Mouse (Mus musculus) heart, embryonic 10.5 days (tissue): Measurements from ENCODE around the gene Gm9821. TPM values are rescaled to one million over a fixed set of nuclear protein-coding genes. Genes with fewer than 3 reads are reported as not detected.

Experiments
- DNase-seq: peaks from one replicate; pipeline ENCODE4 v3.0.0-alpha.2; 2017; ENCODE audit warnings: low spot score
- H3K27ac ChIP-seq: fragments of 300-500 bp; sonication (generic); 2 replicates; pipeline ENCODE4 v1.5.1; 2016; ENCODE audit warnings: mild to moderate bottlenecking
- H3K27me3 ChIP-seq: fragments of 300-500 bp; sonication (generic); 2 replicates; pipeline ENCODE4 v1.6.1; 2016; ENCODE audit warnings: mild to moderate bottlenecking; ENCODE audit not compliant: poor library complexity, insufficient read depth, severe bottlenecking
- H3K36me3 ChIP-seq: fragments of 300-500 bp; sonication (generic); 2 replicates; pipeline ENCODE4 v1.6.1; 2016; ENCODE audit warnings: mild to moderate bottlenecking, moderate library complexity
- H3K4me1 ChIP-seq: fragments of 300-500 bp; sonication (generic); 2 replicates; pipeline ENCODE4 v1.6.1; 2016; ENCODE audit warnings: mild to moderate bottlenecking
- H3K4me3 ChIP-seq: fragments of 300-500 bp; sonication (generic); 2 replicates; pipeline ENCODE4 v1.5.1; 2016; ENCODE audit warnings: mild to moderate bottlenecking, moderate library complexity
- H3K9me3 ChIP-seq: fragments of 300-500 bp; sonication (generic); 2 replicates; pipeline ENCODE4 v1.6.1; 2016; ENCODE audit warnings: mild to moderate bottlenecking, moderate library complexity
- WGBS: fragments of 180-500 bp; shearing (Covaris S2); methylation state at CpG from one replicate; pipeline ENCODE4 v1.1.7; 2016; 5-methylcytosine and 5-hydroxymethylcytosine counted together
- polyA plus RNA-seq: library from polyadenylated mRNA; unstranded; fragments of >200 nt; fragmentation: Nextera tagmentation; extraction: Ambion mirVana; gene quantifications from 2 replicates; pipeline ENCODE4 v1.2.1, GENCODE M21; 2016

Gm9821 gene
- polyA plus RNA-seq, 1 experiment from 2014 or later, result 1.9 TPM

GRCm38 (mm10) chr2:91958049-91958448 is 12.5 kb downstream of the Gm9821 start:
- WGBS, result 82% methylated on average over 8 of the region's 8 CpGs
- DNase-seq, result no peak
- Histone ChIP-seq H3K27me3 (no peaks in the 10 kb centered on the region), H3K4me1 (peaks cover 96% of the 10 kb centered on the region), H3K9me3 (no peaks in the 10 kb centered on the region), H3K36me3 (peaks cover 8% of the 10 kb centered on the region; the same call in 1 of the 2 replicates), H3K4me3 (no peak overlapping the region), H3K27ac (peak overlapping the region; percentile 83)

GRCm38 (mm10) chr2:91958701-91959457 is 13.4 kb downstream of the Gm9821 start:
- Histone ChIP-seq H3K27ac (peak overlapping the region; percentile 66; the same call in 1 of the 2 replicates), H3K27me3 (no peaks in the 10 kb centered on the region), H3K36me3 (peaks cover 8% of the 10 kb centered on the region; the same call in 1 of the 2 replicates), H3K4me3 (no peak overlapping the region), H3K9me3 (no peaks in the 10 kb centered on the region), H3K4me1 (peaks cover 95% of the 10 kb centered on the region)
- 44% methylated on average over 10 of the region's 10 CpGs for WGBS
- DNase-seq, result peak; percentile 87

GRCm38 (mm10) chr2:91959544-91960410 is 14.3 kb downstream of the Gm9821 start:
- H3K4me3 ChIP-seq, result no peak overlapping the region
- peaks cover 8% of the 10 kb centered on the region; the same call in 1 of the 2 replicates for H3K36me3 ChIP-seq
- H3K27me3 ChIP-seq, result no peaks in the 10 kb centered on the region
- peaks cover 93% of the 10 kb centered on the region for H3K4me1 ChIP-seq
- DNase-seq, result no peak
- H3K9me3 ChIP-seq, result no peaks in the 10 kb centered on the region
- 80% methylated on average over 11 of the region's 11 CpGs for WGBS
- H3K27ac ChIP-seq, result peak overlapping the region; percentile 66; the same call in 1 of the 2 replicates

GRCm38 (mm10) chr2:91960459-91960858 is 15.0 kb downstream of the Gm9821 start:
- 91% methylated on average over 5 of the region's 5 CpGs for WGBS
- no peaks in the 10 kb centered on the region for H3K9me3 ChIP-seq
- no peak overlapping the region for H3K27ac ChIP-seq
- peaks cover 8% of the 10 kb centered on the region; the same call in 1 of the 2 replicates for H3K36me3 ChIP-seq
- no peak for DNase-seq
- H3K4me3 ChIP-seq, result no peak overlapping the region
- no peaks in the 10 kb centered on the region for H3K27me3 ChIP-seq
- H3K4me1 ChIP-seq, result peaks cover 93% of the 10 kb centered on the region

GRCm38 (mm10) chr2:91961901-91962761 is 16.6 kb downstream of the Gm9821 start:
- Histone ChIP-seq H3K4me1 (peaks cover 82% of the 10 kb centered on the region), H3K27me3 (no peaks in the 10 kb centered on the region), H3K4me3 (peak overlapping the region; percentile 93), H3K27ac (peak overlapping the region; percentile 93), H3K36me3 (peaks cover 8% of the 10 kb centered on the region; the same call in 1 of the 2 replicates), H3K9me3 (no peaks in the 10 kb centered on the region)
- WGBS, result 56% methylated on average over 4 of the region's 4 CpGs
- DNase-seq, result no peak

- Histone ChIP-seq H3K4me1 (peaks cover 77% of the 10 kb centered on the region), H3K4me3 (peak overlapping the region; percentile 93), H3K36me3 (peaks cover 8% of the 10 kb centered on the region; the same call in 1 of the 2 replicates), H3K27me3 (no peaks in the 10 kb centered on the region), H3K9me3 (no peaks in the 10 kb centered on the region), H3K27ac (peak overlapping the region; percentile 93)
- WGBS, result under 1% methylated on average over 39 of the region's 39 CpGs
- no peak for DNase-seq
Observed at GRCm38 (mm10) chr2:91962864-91963401, 17.4 kb downstream of the Gm9821 start.

GRCm38 (mm10) chr2:91963443-91963932 is 18.0 kb downstream of the Gm9821 start:
- Histone ChIP-seq H3K9me3 (no peaks in the 10 kb centered on the region), H3K27me3 (no peaks in the 10 kb centered on the region), H3K27ac (peak overlapping the region; percentile 93), H3K4me1 (peaks cover 79% of the 10 kb centered on the region), H3K4me3 (peak overlapping the region; percentile 93), H3K36me3 (peaks cover 8% of the 10 kb centered on the region; the same call in 1 of the 2 replicates)
- WGBS, result 0% methylated on average over 57 of the region's 57 CpGs
- peak; percentile 96 for DNase-seq

GRCm38 (mm10) chr2:91964610-91965204 is 19.2 kb downstream of the Gm9821 start:
- H3K4me3 ChIP-seq, result peak overlapping the region; percentile 93
- H3K4me1 ChIP-seq, result peaks cover 68% of the 10 kb centered on the region
- H3K27ac ChIP-seq, result peak overlapping the region; percentile 87
- H3K9me3 ChIP-seq, result no peaks in the 10 kb centered on the region
- H3K27me3 ChIP-seq, result no peaks in the 10 kb centered on the region
- H3K36me3 ChIP-seq, result peaks cover 8% of the 10 kb centered on the region; the same call in 1 of the 2 replicates
- WGBS, result 48% methylated on average over 3 of the region's 3 CpGs
- no peak for DNase-seq

- H3K27ac ChIP-seq, result peak overlapping the region; percentile 87
- 3% methylated on average over 20 of the region's 20 CpGs for WGBS
- H3K27me3 ChIP-seq, result no peaks in the 10 kb centered on the region
- peaks cover 61% of the 10 kb centered on the region for H3K4me1 ChIP-seq
- DNase-seq, result no peak
- 0 out of 2 replicates have a peak, but pooled peaks cover 1% of the 10 kb centered on the region for H3K36me3 ChIP-seq
- peak overlapping the region; percentile 93 for H3K4me3 ChIP-seq
- no peaks in the 10 kb centered on the region for H3K9me3 ChIP-seq
Observed at GRCm38 (mm10) chr2:91965417-91965816, 19.9 kb downstream of the Gm9821 start.

GRCm38 (mm10) chr2:91966367-91966766 is 20.9 kb downstream of the Gm9821 start:
- Histone ChIP-seq H3K4me1 (peaks cover 59% of the 10 kb centered on the region), H3K27ac (peak overlapping the region; percentile 17; the same call in 1 of the 2 replicates), H3K4me3 (no peak overlapping the region), H3K27me3 (no peaks in the 10 kb centered on the region), H3K36me3 (no peaks in the 10 kb centered on the region), H3K9me3 (no peaks in the 10 kb centered on the region)
- 84% methylated on average over 5 of the region's 5 CpGs for WGBS
- DNase-seq, result no peak

- Histone ChIP-seq H3K36me3 (no peaks in the 10 kb centered on the region), H3K4me3 (0 out of 2 replicates have a peak overlapping the region, but pooled peaks have one; percentile 1), H3K27me3 (0 out of 2 replicates have a peak, but pooled peaks cover 5% of the 10 kb centered on the region), H3K4me1 (peaks cover 54% of the 10 kb centered on the region), H3K9me3 (no peaks in the 10 kb centered on the region), H3K27ac (peak overlapping the region; percentile 85)
- 54% methylated on average over 11 of the region's 11 CpGs for WGBS
- DNase-seq, result no peak
Observed at GRCm38 (mm10) chr2:91967962-91968361, 22.5 kb downstream of the Gm9821 start.
